ENCODE assay signal across 8 mouse cellular contexts in the genomic region with DNA sequence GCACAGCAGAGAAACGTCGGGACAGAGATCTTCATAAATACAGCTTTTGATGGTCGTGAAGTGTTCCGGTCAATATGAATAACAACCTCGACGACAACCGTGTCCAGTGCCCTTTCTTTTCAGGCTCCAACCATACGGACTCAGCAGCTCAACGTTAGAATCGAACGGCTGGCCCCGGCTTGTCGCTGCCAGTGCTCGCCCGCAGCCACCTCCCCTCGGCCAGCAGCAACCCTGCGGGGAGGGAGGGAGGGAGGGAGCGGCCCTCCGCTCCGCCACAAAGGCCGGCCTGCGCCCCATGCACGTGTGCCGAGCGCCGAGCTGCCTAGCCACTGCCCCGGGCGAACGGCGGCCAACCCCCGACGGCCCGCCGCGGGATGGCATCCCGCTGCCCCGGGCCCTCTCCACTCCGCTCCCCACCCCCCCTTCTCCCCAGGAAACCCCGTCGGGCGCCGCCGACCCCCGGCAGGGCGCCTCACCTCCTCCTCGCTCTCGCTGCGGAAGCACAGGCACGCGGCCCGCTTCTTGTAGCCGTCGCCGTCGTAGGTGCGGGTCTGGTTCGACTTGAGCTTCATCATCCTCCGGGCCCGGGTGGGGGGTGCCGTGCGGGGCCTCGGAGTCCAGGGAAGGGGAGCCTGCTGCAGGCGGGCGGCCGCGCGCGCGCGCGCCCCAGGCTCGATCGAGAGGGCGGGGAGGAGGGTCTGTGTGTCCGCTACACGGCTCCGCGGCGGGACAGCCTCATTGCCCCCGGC. TPM values are rescaled to one million over a fixed set of nuclear protein-coding genes. Genes with fewer than 3 reads are reported as not detected.
DNase-seq lines count a peak whose midpoint lies in the region; ATAC-seq and TF ChIP-seq lines count a peak whose summit lies in the region.

No protein-coding gene starts in this region.

- H3K27me3 ChIP-seq in intestine, postnatal 0 days (replicated peaks; ENCODE audit: control insufficient read depth, insufficient read depth, low read length) = no peaks in the 10 kb centered on the region

- H3K4me1 ChIP-seq in intestine, postnatal 0 days (replicated peaks; ENCODE audit: control insufficient read depth, insufficient read depth, low read length) = 0 out of 2 replicates have a peak, but pooled peaks cover 5% of the 10 kb centered on the region

- peak overlapping the region; percentile 87 for H3K4me3 ChIP-seq in intestine, postnatal 0 days (ENCODE audit: low read depth, low read length)

- H3K4me2 ChIP-seq in intestine, postnatal 0 days (replicated peaks; ENCODE audit: low read depth) = peak overlapping the region; percentile 76

- TF ChIP-seq CTCF in intestine, postnatal 0 days (IDR thresholded peaks at IDR 0.05; ENCODE audit: low read depth) = no peak

- H3K9ac ChIP-seq in intestine, postnatal 0 days (ENCODE audit: low read depth, low read length) = peak overlapping the region; percentile 94

- H3K9me3 ChIP-seq in intestine, postnatal 0 days (ENCODE audit: control insufficient read depth) = no peaks in the 10 kb centered on the region

- no peaks in the 10 kb centered on the region for H3K36me3 ChIP-seq in intestine, postnatal 0 days (ENCODE audit: control insufficient read depth, insufficient read depth)

- H3K27ac ChIP-seq in intestine, postnatal 0 days (ENCODE audit: low read depth, low read length) = peak overlapping the region; percentile 85

- peak; percentile 39 to 44 for DNase-seq in right cerebral cortex, adult 2 months (ENCODE audit: low spot score in 2 of 2)
- DNase-seq in right cerebral cortex, postnatal 36 days (ENCODE audit: low spot score in 2 of 2) = no peak
- DNase-seq in cerebellum, adult 9-11 months = peak; percentile 70
- peak; percentile 51 for DNase-seq in forelimb bud, embryonic 11.5 days (ENCODE audit: low read depth, low spot score)
- DNase-seq in lung, postnatal 14 days = peak; percentile 41
- peak; percentile 73 for DNase-seq in retina, embryonic 14.5 days (ENCODE audit: low spot score)
- DNase-seq in c-Kit-positive CD71-positive TER-119-positive erythroid progenitor cells, embryonic 14.5 days (ENCODE audit: low spot score) = no peak

- under 1% methylated on average over 68 of the region's 80 CpGs for WGBS in intestine, postnatal 0 days

- peak; percentile 62 for ATAC-seq in intestine, postnatal 0 days

RNA-seq across cellular contexts. Expression of a gene that starts 0.5 kb away (rescaled TPM):
- 43.3 and 43.4 TPM in 2 replicates for polyA plus RNA-seq in intestine, postnatal 0 days (2015; fragmentation: Nextera tagmentation; extraction: Ambion mirVana)

RNA-seq across cellular contexts. Expression of a gene that starts 12.2 kb away (rescaled TPM):
- not detected in 2 replicates for polyA plus RNA-seq in intestine, postnatal 0 days (2015; fragmentation: Nextera tagmentation; extraction: Ambion mirVana)

RNA-seq across cellular contexts. Expression of a gene that starts 13.7 kb away (rescaled TPM):
- polyA plus RNA-seq in intestine, postnatal 0 days (2015; fragmentation: Nextera tagmentation; extraction: Ambion mirVana) = 591 and 603 TPM in 2 replicates

RNA-seq across cellular contexts. Expression of a gene that starts 32.5 kb away (rescaled TPM):
- 1.2 and 1.4 TPM in 2 replicates for polyA plus RNA-seq in intestine, postnatal 0 days (2015; fragmentation: Nextera tagmentation; extraction: Ambion mirVana)

RNA-seq across cellular contexts. Expression of a gene that starts 57.2 kb away (rescaled TPM):
- polyA plus RNA-seq in intestine, postnatal 0 days (2015; fragmentation: Nextera tagmentation; extraction: Ambion mirVana) = 80.3 and 83.0 TPM in 2 replicates

Comparison
In these comparisons a context has a peak if more than half of its experiments do, and no peak if none do; other contexts are left out.
1. DNase-seq: peak in right cerebral cortex, adult 2 months (2 of 2), cerebellum, adult 9-11 months (single experiment), forelimb bud, embryonic 11.5 days (single experiment), lung, postnatal 14 days (single experiment) and retina, embryonic 14.5 days (single experiment); none in right cerebral cortex, postnatal 36 days (0 of 2) and c-Kit-positive CD71-positive TER-119-positive erythroid progenitor cells, embryonic 14.5 days (single experiment).